Mouse (Mus musculus) liver, adult (tissue): ENCODE data around the gene Rfpl4.
A peak's percentile ranks its signal among the peaks of the same experiment; 100 is the strongest.

Experiments
- GATA4 ChIP-seq: IDR thresholded peaks from 2 replicates; pipeline ENCODE4 v1.6.1; 2014; ENCODE audit warnings: mild to moderate bottlenecking, low read length; ENCODE audit not compliant: insufficient replicate concordance

Gene Rfpl4

GRCm38 (mm10) chr7:5060944-5061773 is 55.6 kb downstream of the Rfpl4 start:
- peak; percentile 46; the same call in 1 of the 2 replicates for TF ChIP-seq GATA4

- no peak for TF ChIP-seq GATA4
Observed at GRCm38 (mm10) chr7:5060239-5060731, 56.5 kb downstream of the Rfpl4 start.
